In genomic region chrX:101849281-101849821, GRCm38 (mm10) we compare ENCODE assay signal across 8 mouse cellular contexts. TPM values are rescaled to one million over a fixed set of nuclear protein-coding genes. Genes with fewer than 3 reads are reported as not detected.
A peak's percentile ranks its signal among the peaks of the same experiment; 100 is the strongest.
DNase-seq lines count a peak whose midpoint lies in the region; ATAC-seq and TF ChIP-seq lines count a peak whose summit lies in the region.

Gene Nhsl2, plus strand, starts transcription at chrX:101849385.

- peak; percentile 94 for ATAC-seq in forebrain, embryonic 16.5 days
- peak; percentile 92 for ATAC-seq in lung, embryonic 16.5 days (ENCODE audit: low read depth)

- no peaks in the 10 kb centered on the region for H3K9me3 ChIP-seq in ES-E14 (ENCODE audit: control insufficient read depth, insufficient read depth, low read depth, low read length)
- H3K9me3 ChIP-seq in forebrain, embryonic 16.5 days (ENCODE audit: control insufficient read depth, low read length) = no peaks in the 10 kb centered on the region
- peaks cover 8% of the 10 kb centered on the region; the same call in 1 of the 2 replicates for H3K9me3 ChIP-seq in hindbrain, embryonic 10.5 days
- H3K9me3 ChIP-seq in lung, embryonic 16.5 days (ENCODE audit: control insufficient read depth, low read length) = no peaks in the 10 kb centered on the region; the same call in 1 of the 2 replicates

- 15% methylated on average over 38 of the region's 58 CpGs for WGBS in forebrain, embryonic 16.5 days
- WGBS in hindbrain, embryonic 10.5 days = 20% methylated on average over 52 of the region's 58 CpGs
- WGBS in lung, embryonic 16.5 days = 16% methylated on average over 38 of the region's 58 CpGs

- H3K27ac ChIP-seq in ES-E14 (ENCODE audit: insufficient read depth, low read depth, low read length, poor library complexity, severe bottlenecking) = no peak within 1 kb of the TSS
- H3K27ac ChIP-seq in forebrain, embryonic 16.5 days (ENCODE audit: low read length) = no peak within 1 kb of the TSS
- H3K27ac ChIP-seq in hindbrain, embryonic 10.5 days = peak within 1 kb of the TSS; percentile 83
- no peak within 1 kb of the TSS for H3K27ac ChIP-seq in lung, embryonic 16.5 days (ENCODE audit: low read length)

- no peaks in the 10 kb centered on the region for H3K36me3 ChIP-seq in ES-E14 (ENCODE audit: control insufficient read depth, insufficient read depth, low read length, poor library complexity, severe bottlenecking)
- no peaks in the 10 kb centered on the region for H3K36me3 ChIP-seq in forebrain, embryonic 16.5 days (ENCODE audit: control insufficient read depth, insufficient read depth)
- H3K36me3 ChIP-seq in hindbrain, embryonic 10.5 days = no peaks in the 10 kb centered on the region
- no peaks in the 10 kb centered on the region for H3K36me3 ChIP-seq in lung, embryonic 16.5 days (ENCODE audit: control insufficient read depth, insufficient read depth, low read length)

- H3K4me2 ChIP-seq in forebrain, embryonic 16.5 days (ENCODE audit: low read length) = peak within 1 kb of the TSS; percentile 69
- peak within 1 kb of the TSS; percentile 79 for H3K4me2 ChIP-seq in lung, embryonic 16.5 days (ENCODE audit: low read depth, low read length)

- peaks cover 15% of the 10 kb centered on the region for H3K27me3 ChIP-seq in forebrain, embryonic 16.5 days (replicated peaks; ENCODE audit: control insufficient read depth, insufficient read depth, low read length)
- H3K27me3 ChIP-seq in hindbrain, embryonic 10.5 days (ENCODE audit: insufficient read depth, poor library complexity, severe bottlenecking) = peaks cover 97% of the 10 kb centered on the region
- peaks cover 27% of the 10 kb centered on the region for H3K27me3 ChIP-seq in lung, embryonic 16.5 days (ENCODE audit: control insufficient read depth, insufficient read depth, low read depth, low read length)

- in situ Hi-C loops in ES-E14 (cut with MboI; ENCODE audit: low sequenced_read_pairs in 2 of 2, unreplicated experiment in 2 of 2) = no loop called here

- no peaks in the 10 kb centered on the region for H3K4me1 ChIP-seq in ES-E14 (ENCODE audit: control insufficient read depth in 2 of 2, insufficient read depth in 2 of 2, low read length in 2 of 2, poor library complexity in 1 of 2)
- H3K4me1 ChIP-seq in forebrain, embryonic 16.5 days (replicated peaks; ENCODE audit: control insufficient read depth, insufficient read depth, low read length) = peaks cover 6% of the 10 kb centered on the region
- H3K4me1 ChIP-seq in hindbrain, embryonic 10.5 days (replicated peaks) = peaks cover 25% of the 10 kb centered on the region; the same call in 1 of the 2 replicates
- peaks cover 4% of the 10 kb centered on the region; the same call in 1 of the 2 replicates for H3K4me1 ChIP-seq in lung, embryonic 16.5 days (replicated peaks; ENCODE audit: control insufficient read depth, insufficient read depth, low read length)

- peak within 1 kb of the TSS; percentile 69; the same call in 1 of the 2 replicates for H3K9ac ChIP-seq in ES-E14 (ENCODE audit: insufficient read depth, low read depth, low read length, poor library complexity, severe bottlenecking)
- H3K9ac ChIP-seq in forebrain, embryonic 16.5 days (replicated peaks; ENCODE audit: low read depth, low read length) = peak within 1 kb of the TSS; percentile 51
- peak within 1 kb of the TSS; percentile 60 for H3K9ac ChIP-seq in lung, embryonic 16.5 days (ENCODE audit: low read length)

- no peak for DNase-seq in ES-E14 (ENCODE audit: low read depth, low spot score)
- DNase-seq in cerebellum, adult 11 months = peak; percentile 45
- DNase-seq in hindbrain, embryonic 10.5 days (ENCODE audit: low spot score) = peak; percentile 58
- no peak for DNase-seq in layer of hippocampus, postnatal 14 days (ENCODE audit: low spot score in 2 of 2)
- peak; percentile 18 for DNase-seq in ovary, postnatal 10 days (ENCODE audit: low spot score)
- DNase-seq in spleen, adult 12 weeks (ENCODE audit: low spot score) = no peak

- H3K4me3 ChIP-seq in ES-E14 (ENCODE audit: insufficient read depth in 1 of 2, low read depth in 1 of 2, low read length in 2 of 2, poor library complexity in 1 of 2, severe bottlenecking in 1 of 2) = peak within 1 kb of the TSS; percentile 66 to 81
- peak within 1 kb of the TSS; percentile 52 for H3K4me3 ChIP-seq in forebrain, embryonic 16.5 days (replicated peaks; ENCODE audit: low read length)
- peak within 1 kb of the TSS; percentile 62 for H3K4me3 ChIP-seq in hindbrain, embryonic 10.5 days
- H3K4me3 ChIP-seq in lung, embryonic 16.5 days (ENCODE audit: low read length) = peak within 1 kb of the TSS; percentile 55

TF ChIP-seq in ES-E14, 5 proteins besides CTCF, POLR2A, EP300 and RAD21:
- TF ChIP-seq CHD2 (IDR thresholded peaks at IDR 0.05; ENCODE audit: low read depth, low read length) = no peak
- no peak for TF ChIP-seq ZNF384 (IDR thresholded peaks at IDR 0.05; ENCODE audit: low read depth, low read length)
- no peak for TF ChIP-seq ZC3H11A (IDR thresholded peaks at IDR 0.05; ENCODE audit: borderline replicate concordance, low read depth, low read length)
- no peak for TF ChIP-seq HCFC1 (IDR thresholded peaks at IDR 0.05; ENCODE audit: borderline replicate concordance, insufficient read depth, low read length)
- TF ChIP-seq MAFK (IDR thresholded peaks at IDR 0.05; ENCODE audit: insufficient read depth, low read depth, low read length) = no peak

RNA-seq across cellular contexts. Expression of gene Nhsl2, which starts in this region (rescaled TPM):
- 1.1 and 1.3 TPM in 2 replicates for total RNA-seq in ES-E14 (2012; rRNA removed)
- polyA plus RNA-seq in forebrain, embryonic 16.5 days (2015; fragmentation: Nextera tagmentation; extraction: Ambion mirVana) = 3.8 and 4.9 TPM in 2 replicates
- polyA plus RNA-seq in hindbrain, embryonic 10.5 days (2016; fragmentation: Nextera tagmentation; extraction: Ambion mirVana) = 16.4 and 18.8 TPM in 2 replicates
- total RNA-seq in layer of hippocampus, postnatal 14 days (2021) = 10 to 100 TPM; 30.7 to 32.6 TPM
- 4.2 and 4.5 TPM in 2 replicates for polyA plus RNA-seq in lung, embryonic 16.5 days (2015; fragmentation: Nextera tagmentation; extraction: Ambion mirVana)

Comparison
In these comparisons a context has a peak if more than half of its experiments do, and no peak if none do; other contexts are left out.
1. RNA of gene Nhsl2 (total RNA-seq): 30.7 to 32.6 TPM in layer of hippocampus, postnatal 14 days; 1.1 to 1.3 TPM in ES-E14; every median in the first group is over 10 times any median in the second.
2. DNase-seq: peak in cerebellum, adult 11 months (single experiment), hindbrain, embryonic 10.5 days (single experiment) and ovary, postnatal 10 days (single experiment); none in ES-E14 (single experiment), layer of hippocampus, postnatal 14 days (0 of 2) and spleen, adult 12 weeks (single experiment).
3. Peak in every context shown above with its lines, with median percentiles within 50 percentile points of each other: H3K4me3 ChIP-seq and H3K9ac ChIP-seq.